Mouse (Mus musculus) MEL (cell line): ENCODE results near the gene Pdzd8.

Experiments
- CTCF ChIP-seq, 3 experiments: IDR thresholded peaks in 2 of 3; conservative IDR thresholded peaks in 1 of 3; 2 replicates each; pipeline ENCODE4 v1.5.1; 2011 to 2012; ENCODE audit warnings: low read length in 3 of 3, low read depth in 2 of 3, mild to moderate bottlenecking in 2 of 3, improper control_type of control experiment in 1 of 3, inconsistent platforms in 1 of 3, mixed read lengths in 1 of 3, moderate library complexity in 1 of 3; ENCODE audit not compliant: control insufficient read depth in 1 of 3, insufficient read depth in 1 of 3, poor library complexity in 1 of 3, severe bottlenecking in 1 of 3
- EP300 ChIP-seq, 2 experiments: IDR thresholded peaks; 2 replicates each; pipeline ENCODE4 v1.6.1; 2011; ENCODE audit warnings: improper control_type of control experiment in 2 of 2, low read length in 2 of 2, low read depth in 1 of 2, mild to moderate bottlenecking in 1 of 2
- GABPA ChIP-seq: IDR thresholded peaks from 2 replicates; pipeline ENCODE4 v1.6.1; 2012; ENCODE audit warnings: low read depth, mild to moderate bottlenecking, inconsistent platforms, low read length, improper control_type of control experiment, moderate library complexity
- MAFK ChIP-seq: IDR thresholded peaks from 2 replicates; pipeline ENCODE4 v1.6.1; 2011; ENCODE audit warnings: low read depth, mild to moderate bottlenecking, low read length, improper control_type of control experiment, borderline replicate concordance
- MXI1 ChIP-seq: IDR thresholded peaks from 2 replicates; pipeline ENCODE4 v1.6.1; 2011; ENCODE audit warnings: mild to moderate bottlenecking, low read depth, low read length, improper control_type of control experiment
- MYB ChIP-seq: IDR thresholded peaks from 2 replicates; pipeline ENCODE4 v1.6.1; 2011; ENCODE audit warnings: mild to moderate bottlenecking, low read depth, low read length, improper control_type of control experiment
- NELFE ChIP-seq: IDR thresholded peaks from 2 replicates; pipeline ENCODE4 v1.6.1; 2011; ENCODE audit warnings: low read depth, low read length, improper control_type of control experiment
- POLR2A ChIP-seq, 2 experiments: IDR thresholded peaks; 2 replicates each; pipeline ENCODE4 v1.6.1; 2011 to 2012; ENCODE audit warnings: low read length in 2 of 2, mild to moderate bottlenecking in 2 of 2, control low read depth in 1 of 2, improper control_type of control experiment in 1 of 2, low read depth in 1 of 2, moderate library complexity in 1 of 2; ENCODE audit not compliant: control insufficient read depth in 1 of 2, insufficient read depth in 1 of 2, poor library complexity in 1 of 2
- POLR2AphosphoS2 ChIP-seq: IDR thresholded peaks from 2 replicates; pipeline ENCODE4 v1.6.1; 2011; ENCODE audit warnings: low read length, improper control_type of control experiment
- TAL1 ChIP-seq: IDR thresholded peaks from 2 replicates; pipeline ENCODE4 v1.6.1; 2012; ENCODE audit warnings: mild to moderate bottlenecking, inconsistent platforms, low read length, moderate library complexity, mixed read lengths
- UBTF ChIP-seq: IDR thresholded peaks from 2 replicates; pipeline ENCODE4 v1.6.1; 2012; ENCODE audit warnings: low read depth, mild to moderate bottlenecking, inconsistent platforms, low read length, improper control_type of control experiment, moderate library complexity, borderline replicate concordance; ENCODE audit not compliant: insufficient read depth
- USF2 ChIP-seq, 2 experiments: IDR thresholded peaks; 2 replicates each; pipeline ENCODE4 v1.6.1; 2011 to 2012; ENCODE audit warnings: improper control_type of control experiment in 2 of 2, low read length in 2 of 2, borderline replicate concordance in 1 of 2, inconsistent platforms in 1 of 2, low read depth in 1 of 2, mild to moderate bottlenecking in 1 of 2; ENCODE audit not compliant: insufficient read depth in 1 of 2
- ZC3H11A ChIP-seq: IDR thresholded peaks from 2 replicates; pipeline ENCODE4 v1.6.1; 2012; ENCODE audit warnings: low read depth, mild to moderate bottlenecking, inconsistent platforms, low read length, improper control_type of control experiment
- ZMIZ1 ChIP-seq: IDR thresholded peaks from 2 replicates; pipeline ENCODE4 v1.6.1; 2012; ENCODE audit warnings: low read depth, mild to moderate bottlenecking, inconsistent platforms, low read length, improper control_type of control experiment, moderate library complexity

DNA sequence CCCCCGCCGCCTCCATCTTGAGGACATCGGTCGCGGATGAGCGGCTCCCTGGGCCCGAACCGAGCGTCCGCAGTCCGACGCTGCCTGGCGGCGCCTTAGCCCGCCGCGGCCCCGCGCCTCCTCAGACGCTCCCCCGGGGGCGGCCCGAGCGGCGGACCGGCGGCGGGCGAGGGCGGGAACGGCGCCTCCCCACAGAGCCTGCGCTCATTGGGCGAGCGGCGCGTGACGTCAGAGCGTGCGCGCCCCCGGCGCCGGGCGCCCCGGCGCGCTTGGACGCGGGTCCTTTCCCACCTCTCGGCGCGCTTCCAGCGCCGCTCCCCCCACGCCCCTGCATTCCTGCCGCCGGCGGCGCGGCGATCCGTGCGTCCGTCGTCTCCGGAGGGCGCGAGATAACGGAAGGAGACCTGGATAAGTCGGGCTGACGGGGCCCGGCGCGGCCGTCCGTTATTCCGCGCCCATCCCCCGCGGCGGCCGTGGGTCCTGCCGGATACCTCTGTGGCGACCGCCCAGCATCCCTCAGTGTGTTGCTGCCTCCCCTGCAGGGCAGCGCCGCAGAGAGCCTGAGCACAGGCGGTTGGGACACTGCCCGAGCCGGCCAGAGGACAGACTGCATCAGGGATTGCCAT is at the start of gene Pdzd8:
- TF ChIP-seq MAFK (no peak), CTCF (IDR thresholded peaks at IDR 0.05 in 2 of 3, conservative IDR thresholded peaks at IDR 0.05 in 1 of 3; ENCODE audit: control insufficient read depth in 1 of 3, insufficient read depth in 1 of 3, low read depth in 2 of 3, low read length in 3 of 3, poor library complexity in 1 of 3, severe bottlenecking in 1 of 3) (no peak), EP300 (IDR thresholded peaks at IDR 0.05; ENCODE audit: low read depth in 1 of 2, low read length in 2 of 2) (no peak), USF2 (IDR thresholded peaks at IDR 0.05; ENCODE audit: borderline replicate concordance in 1 of 2, insufficient read depth in 1 of 2, low read depth in 1 of 2, low read length in 2 of 2) (no peak), MYB (no peak), MXI1 (no peak), ZMIZ1 (no peak), GABPA (no peak), NELFE (no peak), ZC3H11A (no peak), UBTF (0 out of 2 replicates have a peak, but pooled peaks have one; percentile 29), POLR2A (IDR thresholded peaks at IDR 0.05; ENCODE audit: control insufficient read depth in 1 of 2, insufficient read depth in 1 of 2, low read depth in 1 of 2, low read length in 2 of 2, poor library complexity in 1 of 2) (peak; percentile 76 to 81; a peak in 2 of 4 replicates), POLR2AphosphoS2 (no peak), TAL1 (no peak)
